Mouse (Mus musculus) small intestine, adult 2 months (tissue): ENCODE measurements around the gene Btrc. TPM values are rescaled to one million over a fixed set of nuclear protein-coding genes. Genes with fewer than 3 reads are reported as not detected.

Source experiments
- H3K27ac ChIP-seq: fragments of 200-500 bp; 2 replicates; pipeline ENCODE4 v1.5.1; 2012; ENCODE audit warnings: low read depth, low read length, control low read depth, inconsistent platforms; ENCODE audit not compliant: insufficient read depth
- H3K27me3 ChIP-seq: fragments of 200-500 bp; 2 replicates; pipeline ENCODE4 v1.6.1; 2012; ENCODE audit warnings: mild to moderate bottlenecking, moderate library complexity, low read length, inconsistent platforms; ENCODE audit not compliant: control insufficient read depth, insufficient read depth
- H3K36me3 ChIP-seq: fragments of 200-500 bp; 2 replicates; pipeline ENCODE4 v1.6.1; 2012; ENCODE audit warnings: mild to moderate bottlenecking, low read length, control low read depth, inconsistent platforms; ENCODE audit not compliant: control insufficient read depth, insufficient read depth
- H3K4me1 ChIP-seq: fragments of 200-500 bp; 2 replicates; pipeline ENCODE4 v1.6.1; 2012; ENCODE audit warnings: low read length, inconsistent platforms, mixed read lengths; ENCODE audit not compliant: control insufficient read depth, insufficient read depth, insufficient read length
- H3K4me3 ChIP-seq: fragments of 200-500 bp; 2 replicates; pipeline ENCODE4 v1.5.1; 2012; ENCODE audit warnings: low read depth, mild to moderate bottlenecking, control low read depth, inconsistent platforms, low read length, moderate library complexity
- CTCF ChIP-seq: fragments of 200-500 bp; IDR thresholded peaks from 2 replicates; pipeline ENCODE4 v1.5.1; 2012; ENCODE audit warnings: low read depth, mild to moderate bottlenecking, control low read depth, inconsistent platforms, low read length, moderate library complexity, mixed read lengths; ENCODE audit not compliant: insufficient replicate concordance, insufficient read length; ENCODE audit errors: extremely low read depth
- POLR2A ChIP-seq: fragments of 200-500 bp; IDR thresholded peaks from 2 replicates; pipeline ENCODE4 v1.6.1; 2012; ENCODE audit warnings: low read depth, mild to moderate bottlenecking, control low read depth, inconsistent platforms, low read length, moderate library complexity
- WGBS: fragments of 180-500 bp; shearing (Covaris S2); methylation state at CpG from one replicate; pipeline ENCODE4 v1.1.7; 2018; 5-methylcytosine and 5-hydroxymethylcytosine counted together
- polyA plus RNA-seq: library from polyadenylated mRNA; depleted of rRNA; stranded (reverse); fragments of >200 nt; gene quantifications from 2 replicates; pipeline ENCODE4 v1.2.3, GENCODE M21; 2012

Gene Btrc
- polyA plus RNA-seq, 1 experiment: 4.2 TPM

GRCm38 (mm10) chr19:45454391-45454790, 90.9 kb downstream of the Btrc start:
- 96% methylated on average over 3 of the region's 3 CpGs for WGBS
- Histone ChIP-seq H3K27ac (no peak overlapping the region), H3K36me3 (no peaks in the 10 kb centered on the region), H3K27me3 (no peaks in the 10 kb centered on the region), H3K4me1 (no peaks in the 10 kb centered on the region), H3K4me3 (no peak overlapping the region)
- TF ChIP-seq POLR2A (no peak), CTCF (no peak)

DNA sequence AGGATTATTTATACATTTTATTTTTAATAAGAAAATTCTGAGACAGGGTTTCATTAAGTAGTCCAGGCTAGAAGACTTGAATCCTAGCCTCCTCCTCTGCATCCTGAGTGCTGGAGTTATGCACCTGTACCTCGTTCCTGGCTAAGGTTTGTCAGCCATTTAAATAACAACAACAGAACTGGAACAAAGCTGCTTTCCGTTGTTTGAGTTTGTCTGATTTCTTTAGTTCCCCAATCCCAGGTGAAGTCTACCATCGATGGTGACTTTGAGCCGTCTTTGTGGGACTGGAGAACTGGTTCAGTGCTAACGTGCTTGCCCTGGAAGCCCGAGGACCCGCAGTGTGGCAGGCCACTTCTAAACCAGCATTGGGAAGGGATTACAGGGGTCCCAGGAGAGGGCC, 93.4 kb downstream of the Btrc start:
- no peak overlapping the region for H3K4me3 ChIP-seq
- no peaks in the 10 kb centered on the region for H3K27me3 ChIP-seq
- H3K4me1 ChIP-seq: no peaks in the 10 kb centered on the region
- WGBS: 97% methylated on average over 7 of the region's 7 CpGs
- H3K36me3 ChIP-seq: no peaks in the 10 kb centered on the region
- H3K27ac ChIP-seq: no peak overlapping the region
- TF ChIP-seq CTCF (no peak), POLR2A (no peak)

- no peaks in the 10 kb centered on the region for H3K36me3 ChIP-seq
- H3K4me1 ChIP-seq: no peaks in the 10 kb centered on the region
- H3K27ac ChIP-seq: no peak overlapping the region
- H3K27me3 ChIP-seq: no peaks in the 10 kb centered on the region
- no peak for TF ChIP-seq CTCF
- TF ChIP-seq POLR2A: no peak
- WGBS: 78% methylated on average over 7 of the region's 7 CpGs
- H3K4me3 ChIP-seq: no peak overlapping the region
These were observed 95.2 kb downstream of the Btrc start for GRCm38 (mm10) chr19:45458702-45459101.

- Histone ChIP-seq H3K4me1 (no peaks in the 10 kb centered on the region), H3K4me3 (no peak overlapping the region), H3K27me3 (no peaks in the 10 kb centered on the region), H3K27ac (no peak overlapping the region), H3K36me3 (no peaks in the 10 kb centered on the region)
- TF ChIP-seq POLR2A (no peak), CTCF (no peak)
- WGBS: 81% methylated on average over 9 of the region's 9 CpGs
These were observed 96.6 kb downstream of the Btrc start for GRCm38 (mm10) chr19:45459931-45460665.

GRCm38 (mm10) chr19:45460749-45461736, 97.5 kb downstream of the Btrc start:
- H3K27ac ChIP-seq: no peak overlapping the region
- WGBS: 74% methylated on average over 10 of the region's 10 CpGs

GRCm38 (mm10) chr19:45469760-45470159, 106.2 kb downstream of the Btrc start:
- TF ChIP-seq POLR2A: no peak
- TF ChIP-seq CTCF: no peak
- H3K4me3 ChIP-seq: no peak overlapping the region
- H3K27me3 ChIP-seq: no peaks in the 10 kb centered on the region
- H3K36me3 ChIP-seq: no peaks in the 10 kb centered on the region
- no peak overlapping the region for H3K27ac ChIP-seq
- 98% methylated on average over 5 of the region's 5 CpGs for WGBS
- H3K4me1 ChIP-seq: no peaks in the 10 kb centered on the region

More at GRCm38 (mm10) chr19:45460749-45461736, 97.5 kb downstream of the Btrc start:
- Histone ChIP-seq H3K4me1 (no peaks in the 10 kb centered on the region), H3K4me3 (no peak overlapping the region), H3K27me3 (no peaks in the 10 kb centered on the region), H3K36me3 (no peaks in the 10 kb centered on the region)
- TF ChIP-seq CTCF (no peak), POLR2A (no peak)
